Mouse (Mus musculus) stomach, postnatal 0 days (tissue): ENCODE results near the gene Dst. TPM values are rescaled to one million over a fixed set of nuclear protein-coding genes. Genes with fewer than 3 reads are reported as not detected.

Experiments used
- ATAC-seq: fragments of 200-750 bp; cut with Nextera tagmentation; 2 replicates; pipeline ENCODE4 v1.8.0; 2017; ENCODE audit not compliant: low FRiP score, low TSS enrichment
- DNase-seq: peaks from one replicate; pipeline ENCODE4 v3.0.0-alpha.2; 2016; ENCODE audit warnings: low spot score
- H3K27ac ChIP-seq: fragments of 300-500 bp; sonication (generic); replicated peaks from 2 replicates; pipeline ENCODE4 v1.5.1; 2014; ENCODE audit warnings: mild to moderate bottlenecking, control low read depth
- H3K27me3 ChIP-seq: fragments of 300-500 bp; sonication (generic); 2 replicates; pipeline ENCODE4 v1.6.1; 2014; ENCODE audit warnings: low read length; ENCODE audit not compliant: control insufficient read depth, insufficient read depth
- H3K36me3 ChIP-seq: fragments of 300-500 bp; sonication (generic); 2 replicates; pipeline ENCODE4 v1.6.1; 2014; ENCODE audit warnings: low read length, mixed read lengths; ENCODE audit not compliant: control insufficient read depth, insufficient read depth
- H3K4me1 ChIP-seq: fragments of 300-500 bp; sonication (generic); replicated peaks from 2 replicates; pipeline ENCODE4 v1.6.1; 2014; ENCODE audit warnings: antibody characterized with exemption; ENCODE audit not compliant: control insufficient read depth, insufficient read depth
- H3K4me2 ChIP-seq: fragments of 300-500 bp; sonication (generic); replicated peaks from 2 replicates; pipeline ENCODE4 v1.6.1; 2014; ENCODE audit warnings: low read depth, mild to moderate bottlenecking, control low read depth, moderate library complexity
- H3K4me3 ChIP-seq: fragments of 300-500 bp; sonication (generic); 2 replicates; pipeline ENCODE4 v1.5.1; 2014; ENCODE audit warnings: low read depth, low read length, control low read depth
- H3K9ac ChIP-seq: fragments of 300-500 bp; sonication (generic); 2 replicates; pipeline ENCODE4 v1.6.1; 2014; ENCODE audit warnings: mild to moderate bottlenecking, low read length, control low read depth, mixed read lengths
- H3K9me3 ChIP-seq: fragments of 300-500 bp; sonication (generic); 2 replicates; pipeline ENCODE4 v1.6.1; 2016; ENCODE audit warnings: low read length; ENCODE audit not compliant: control insufficient read depth
- CTCF ChIP-seq: IDR thresholded peaks from 2 replicates; pipeline ENCODE4 v1.5.1; 2016; ENCODE audit warnings: antibody characterized with exemption, low read depth, mild to moderate bottlenecking, moderate library complexity
- EP300 ChIP-seq: optimal IDR thresholded peaks from 2 replicates; pipeline ENCODE3; 2016; ENCODE audit warnings: antibody characterized with exemption
- WGBS: fragments of 180-500 bp; shearing (Covaris S2); extraction: QIAGEN DNeasy Blood & Tissue Kit; methylation state at CpG from one replicate; pipeline ENCODE4 v1.1.7; 2014; 5-methylcytosine and 5-hydroxymethylcytosine counted together
- microRNA-seq: library from miRNA; unstranded; fragments of <30 nt; microRNA quantifications from one replicate; pipeline ENCODE4, GENCODE M21; 2016
- polyA plus RNA-seq: library from polyadenylated mRNA; unstranded; fragments of >200 nt; fragmentation: Nextera tagmentation; extraction: Ambion mirVana; gene quantifications from 2 replicates; pipeline ENCODE4 v1.2.1, GENCODE M21; 2015

The Dst gene
- polyA plus RNA-seq, 1 experiment from 2014 or later: 16.4 TPM

GRCm38 (mm10) chr1:34324255-34324654 is 416.2 kb downstream of the Dst start:
- H3K4me1 ChIP-seq: no peaks in the 10 kb centered on the region
- H3K9ac ChIP-seq: no peak overlapping the region
- DNase-seq (no peak), ATAC-seq (no peak)
- no peak overlapping the region for H3K4me2 ChIP-seq
- no peak overlapping the region for H3K27ac ChIP-seq
- 73% methylated on average over 7 of the region's 7 CpGs for WGBS
- H3K36me3 ChIP-seq: no peaks in the 10 kb centered on the region
- no peak overlapping the region for H3K4me3 ChIP-seq
- TF ChIP-seq EP300 (no peak), CTCF (no peak)
- H3K9me3 ChIP-seq: no peaks in the 10 kb centered on the region
- no peaks in the 10 kb centered on the region for H3K27me3 ChIP-seq

- no peak overlapping the region for H3K4me3 ChIP-seq
- DNase-seq: no peak
- H3K36me3 ChIP-seq: no peaks in the 10 kb centered on the region
- H3K4me1 ChIP-seq: no peaks in the 10 kb centered on the region
- no peaks in the 10 kb centered on the region for H3K9me3 ChIP-seq
- TF ChIP-seq CTCF (no peak), EP300 (no peak)
- no peak overlapping the region for H3K4me2 ChIP-seq
- H3K9ac ChIP-seq: no peak overlapping the region
- H3K27me3 ChIP-seq: no peaks in the 10 kb centered on the region
- WGBS: 74% methylated on average over 6 of the region's 6 CpGs
- no peak overlapping the region for H3K27ac ChIP-seq
- ATAC-seq: no peak
Measured at GRCm38 (mm10) chr1:34328606-34329005, 420.6 kb downstream of the Dst start.

GRCm38 (mm10) chr1:34331767-34332166 is 423.7 kb downstream of the Dst start:
- H3K9ac ChIP-seq: no peak overlapping the region
- H3K4me3 ChIP-seq: no peak overlapping the region
- TF ChIP-seq CTCF (no peak), EP300 (no peak)
- H3K4me1 ChIP-seq: no peaks in the 10 kb centered on the region
- no peaks in the 10 kb centered on the region for H3K9me3 ChIP-seq
- H3K4me2 ChIP-seq: no peak overlapping the region
- ATAC-seq (no peak), DNase-seq (no peak)
- H3K36me3 ChIP-seq: no peaks in the 10 kb centered on the region
- no peaks in the 10 kb centered on the region for H3K27me3 ChIP-seq
- WGBS: 42% methylated on average over 3 of the region's 3 CpGs
- no peak overlapping the region for H3K27ac ChIP-seq

Small RNAs within 50 kb of the gene (microRNA-seq; reads per million reads assigned to microRNA genes)
- gene Mir6896: not detected

Other genes starting within 250 kb of the Dst start
- 13.1 and 13.6 TPM in 2 replicates for gene Prim2, start 238.4 kb upstream of the Dst start, polyA plus RNA-seq
- gene Rab23, start 188.3 kb upstream of the Dst start, polyA plus RNA-seq: 14.9 and 17.0 TPM in 2 replicates
- gene Bag2, start 150.4 kb upstream of the Dst start, polyA plus RNA-seq: 52.0 and 52.5 TPM in 2 replicates
- gene Zfp451, start 93.6 kb upstream of the Dst start, polyA plus RNA-seq: 7.1 and 7.6 TPM in 2 replicates
- gene Bend6, start 409 bp upstream of the Dst start, polyA plus RNA-seq: 0.86 and 0.91 TPM in 2 replicates